Mouse (Mus musculus) erythroblast, embryonic 14.5 days (primary cell): ENCODE measurements around the gene Cyb5d2.

Experiments used
- GATA1 ChIP-seq: IDR thresholded peaks from 2 replicates; pipeline ENCODE4 v1.6.1; 2012; ENCODE audit warnings: low read length, inconsistent platforms, mixed read lengths
- TAL1 ChIP-seq: IDR thresholded peaks from 3 replicates; pipeline ENCODE4 v1.6.1; 2012; ENCODE audit warnings: low read length, inconsistent platforms, mixed read lengths

DNA sequence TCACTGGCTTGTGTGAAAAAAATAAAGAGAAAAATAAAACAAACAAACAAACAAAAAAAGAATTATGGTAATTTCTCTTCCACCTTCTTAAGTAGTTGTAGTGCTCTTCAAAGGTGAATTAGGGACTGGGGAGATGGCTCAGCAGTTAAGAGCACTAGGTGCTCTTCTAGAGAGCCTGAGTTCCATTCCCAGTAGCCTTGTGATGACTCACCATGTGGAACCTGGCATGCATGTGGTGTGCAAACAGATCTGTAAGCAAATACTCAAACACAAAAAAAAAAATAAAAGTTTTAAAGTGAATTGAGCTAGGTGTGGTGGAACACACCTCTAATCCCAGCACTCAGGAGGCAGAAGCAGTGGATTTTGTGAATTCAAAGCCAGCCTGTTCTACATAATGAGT, 47.6 kb upstream of the Cyb5d2 start:
- TF ChIP-seq GATA1 = no peak
- TF ChIP-seq TAL1 = no peak
